Mouse (Mus musculus) c-Kit-positive CD71-negative TER-119-negative erythroid progenitor cells, embryonic 14.5 days (primary cell): Measurements from ENCODE around the gene Atf6.

Experiments used
- DNase-seq: peaks from one replicate; pipeline ENCODE4 v3.0.0-alpha.2; 2013; ENCODE audit warnings: low read depth

The Atf6 gene

DNA sequence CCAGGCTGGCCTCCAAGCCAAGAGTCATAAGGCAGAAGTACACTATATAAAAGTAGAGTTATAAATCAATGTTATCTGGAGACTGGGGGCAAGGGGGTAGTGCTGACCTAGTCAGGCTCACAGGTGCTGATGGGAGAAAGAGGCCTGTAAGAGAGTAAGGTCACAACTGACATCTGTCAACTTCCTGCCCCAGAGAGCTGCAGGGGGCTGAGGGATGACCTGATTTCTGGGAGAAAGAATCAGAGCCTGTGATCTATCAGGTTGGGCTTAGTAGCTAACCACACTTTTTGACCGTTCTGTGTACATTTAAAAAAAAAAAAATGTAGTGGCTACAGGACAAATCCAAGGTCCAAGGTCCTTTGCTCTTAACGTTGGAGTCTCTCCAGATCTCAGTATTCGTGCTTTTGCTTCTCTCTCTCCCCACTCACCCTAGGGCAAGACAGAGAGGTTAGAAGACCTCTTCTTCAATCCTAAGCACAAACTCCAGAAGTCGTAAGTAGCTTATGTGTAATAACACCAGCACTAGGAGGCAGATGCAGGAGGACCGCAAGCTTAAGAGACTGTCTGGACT is 15.4 kb upstream of the Atf6 start:
- DNase-seq: no peak

DNA sequence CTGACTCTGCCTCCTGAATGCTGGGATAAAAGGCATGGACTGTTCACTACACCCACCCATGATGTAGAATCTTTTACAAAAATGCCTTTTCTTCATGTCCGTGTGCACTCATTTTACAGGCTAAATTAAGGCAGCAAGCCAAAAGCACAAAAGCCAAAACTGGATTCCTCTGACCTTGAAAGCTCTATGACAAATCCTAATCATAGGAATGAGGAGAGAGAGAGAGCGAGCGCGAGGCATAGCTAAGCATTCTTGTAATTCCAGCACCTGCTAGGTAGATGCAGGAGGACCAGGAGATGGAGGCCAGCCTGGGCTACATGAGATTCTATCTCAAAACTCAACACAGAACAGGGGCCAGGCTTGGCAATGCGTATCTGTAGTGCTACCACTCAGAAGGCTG is 9.3 kb upstream of the Atf6 start:
- no peak for DNase-seq

DNA sequence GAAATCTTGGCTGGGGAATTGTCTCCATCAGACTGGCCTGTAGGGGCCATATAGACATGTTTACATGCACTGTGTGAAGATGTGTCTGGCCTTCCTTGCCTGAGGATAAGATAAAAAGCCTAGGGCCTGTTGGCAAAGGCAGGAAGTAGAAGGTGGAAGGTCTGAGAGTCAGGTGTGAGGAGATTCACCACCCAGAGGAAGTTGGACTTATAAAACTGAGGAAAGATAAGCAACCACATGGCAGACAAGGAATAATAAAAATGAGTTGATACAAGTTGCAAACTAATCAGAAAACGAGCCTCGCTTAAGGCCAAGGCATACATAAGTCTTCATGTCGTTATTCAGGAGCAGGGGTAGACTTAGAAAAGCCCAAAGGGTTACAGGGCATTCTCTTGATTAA is 8.1 kb upstream of the Atf6 start:
- no peak for DNase-seq

DNA sequence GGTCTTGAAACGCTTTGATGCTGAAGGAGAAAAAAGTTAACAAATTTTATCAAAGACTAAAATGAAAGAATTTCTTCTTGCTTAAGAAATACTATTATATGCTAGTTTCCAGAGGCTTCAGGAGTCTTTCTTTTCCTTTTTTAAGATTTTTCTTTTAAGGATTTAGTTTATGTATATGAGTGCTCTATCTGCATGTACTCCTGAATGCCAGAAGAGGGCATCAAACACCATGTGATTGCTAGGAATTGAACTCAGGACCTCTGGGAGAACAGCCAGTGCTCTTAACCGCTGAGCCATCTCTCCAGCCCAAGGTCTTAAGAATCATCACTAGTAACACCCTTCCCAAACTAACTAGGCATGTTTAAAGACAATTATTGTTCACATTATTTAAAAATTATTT is 4.4 kb upstream of the Atf6 start:
- no peak for DNase-seq

DNA sequence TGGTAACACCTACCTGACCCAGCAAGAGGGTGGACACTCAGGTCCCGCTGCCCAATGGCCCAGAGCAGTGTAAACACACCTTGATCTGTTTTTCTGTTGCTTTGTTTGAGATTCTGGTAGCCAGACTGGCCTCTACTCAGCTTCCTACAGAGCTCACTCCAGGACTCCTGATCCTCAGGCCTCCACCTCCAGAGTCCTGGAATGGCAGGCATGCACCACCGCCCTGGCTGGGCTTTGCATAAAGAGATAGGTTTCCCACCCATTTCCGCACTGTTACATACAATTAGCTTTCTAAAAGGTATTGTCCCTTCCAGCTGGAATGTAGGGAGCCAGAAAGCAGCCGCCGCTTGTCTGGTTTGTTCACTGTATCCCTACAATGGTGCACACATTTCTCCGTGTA is 3.8 kb upstream of the Atf6 start:
- no peak for DNase-seq

DNA sequence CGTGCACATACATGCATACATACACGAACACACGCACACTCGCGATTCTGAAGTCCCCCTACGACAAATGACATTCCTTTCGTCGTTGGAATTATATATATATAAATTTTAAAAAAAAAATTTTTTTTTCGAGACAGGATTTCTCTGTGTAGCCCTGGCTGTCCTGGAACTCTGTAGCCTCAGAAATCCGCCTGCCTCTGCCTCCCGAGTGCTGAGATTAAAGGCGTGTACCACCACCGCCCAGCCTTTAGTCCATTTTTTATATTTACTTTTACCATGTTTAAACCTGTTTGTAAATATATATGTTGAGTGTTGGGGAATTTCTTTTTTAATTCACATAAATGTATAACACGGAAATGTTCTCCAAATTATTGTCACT is 1.3 kb upstream of the Atf6 start:
- DNase-seq: no peak

DNA sequence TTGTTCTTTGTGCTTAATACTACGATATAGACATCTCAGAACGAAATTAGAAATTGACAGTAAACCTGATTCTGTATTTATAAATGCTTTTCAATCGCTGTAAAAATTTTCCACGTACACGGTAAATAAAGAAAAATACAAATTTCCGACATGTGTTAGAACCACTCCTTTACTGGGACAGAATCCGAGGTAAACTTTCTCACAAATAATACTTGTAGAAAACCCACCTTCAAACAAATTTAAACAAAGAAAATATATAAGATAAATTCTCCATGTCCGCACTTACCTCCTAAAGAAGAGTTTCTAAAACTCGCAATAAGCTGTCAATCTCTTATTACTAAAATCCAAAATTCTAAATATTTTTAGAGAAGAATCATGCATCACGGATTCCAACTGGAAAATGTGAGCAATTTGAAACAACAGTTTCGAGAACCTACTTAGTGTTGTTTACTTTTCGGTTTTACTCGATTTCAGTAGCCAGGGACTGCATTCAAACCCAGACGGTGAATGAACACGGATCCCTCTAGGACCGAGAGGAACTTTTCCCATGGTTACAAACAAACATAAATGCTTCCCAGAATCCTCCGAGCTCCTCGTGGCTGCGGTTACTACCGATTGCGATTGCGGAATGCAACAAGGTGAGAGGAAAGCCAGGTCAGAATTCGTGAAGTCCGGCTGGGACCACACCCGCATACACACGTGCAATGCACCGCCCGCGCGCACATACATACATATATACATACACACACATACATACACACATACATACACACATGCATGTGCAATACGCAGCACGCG is 735 bp upstream of the Atf6 start:
- DNase-seq: peak; percentile 66

DNA sequence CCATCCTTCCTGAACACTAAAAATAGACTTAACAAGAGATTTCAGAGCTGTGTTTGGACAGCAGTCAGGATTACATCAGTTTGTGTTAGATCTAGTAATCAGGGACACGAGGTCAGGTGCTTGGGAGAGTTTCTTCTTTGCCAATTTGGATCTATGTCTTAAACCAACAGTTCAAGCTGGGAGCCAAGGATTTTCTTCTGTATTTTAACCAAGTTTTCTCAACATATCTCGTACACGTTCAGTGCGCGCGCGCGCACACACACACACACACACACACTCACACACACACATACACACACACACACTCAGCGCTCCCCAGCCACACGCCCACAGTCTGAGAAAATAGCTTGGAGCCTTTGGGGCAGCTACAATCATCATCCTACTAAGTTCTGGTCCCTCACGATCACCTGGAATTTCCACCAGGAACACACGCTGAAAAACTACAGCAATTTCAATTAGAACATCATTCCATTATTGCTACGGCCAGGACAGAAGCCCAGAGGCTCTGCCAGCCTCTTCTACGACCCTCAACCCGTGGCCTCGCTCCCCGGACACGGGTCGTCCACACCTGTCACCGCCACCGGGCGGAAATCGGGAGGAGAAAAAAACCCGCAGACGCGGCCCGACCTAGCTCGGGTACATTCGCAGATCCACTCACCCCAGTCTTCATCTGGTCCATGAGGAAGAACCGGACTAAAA is 430 bp downstream of the Atf6 start:
- no peak for DNase-seq

DNA sequence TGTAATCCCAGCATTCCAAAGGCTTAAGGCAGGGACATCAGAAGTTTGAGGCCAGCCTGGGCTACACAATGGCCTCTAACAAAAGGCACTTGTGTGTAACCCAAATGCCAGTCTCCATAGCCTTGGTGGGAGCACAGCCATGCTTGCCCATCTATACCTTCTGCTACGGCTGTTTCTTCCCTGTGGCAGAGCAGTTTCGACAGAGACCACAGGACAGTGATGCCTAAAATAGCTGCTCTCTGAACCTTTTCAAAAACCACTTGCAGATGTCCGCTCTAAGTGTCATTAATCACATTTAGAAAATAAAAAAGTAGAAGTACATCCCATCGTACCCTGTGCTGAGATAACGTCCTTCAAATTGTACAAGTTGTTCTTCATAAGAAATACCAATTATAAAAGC is 2.2 kb downstream of the Atf6 start:
- DNase-seq: no peak

DNA sequence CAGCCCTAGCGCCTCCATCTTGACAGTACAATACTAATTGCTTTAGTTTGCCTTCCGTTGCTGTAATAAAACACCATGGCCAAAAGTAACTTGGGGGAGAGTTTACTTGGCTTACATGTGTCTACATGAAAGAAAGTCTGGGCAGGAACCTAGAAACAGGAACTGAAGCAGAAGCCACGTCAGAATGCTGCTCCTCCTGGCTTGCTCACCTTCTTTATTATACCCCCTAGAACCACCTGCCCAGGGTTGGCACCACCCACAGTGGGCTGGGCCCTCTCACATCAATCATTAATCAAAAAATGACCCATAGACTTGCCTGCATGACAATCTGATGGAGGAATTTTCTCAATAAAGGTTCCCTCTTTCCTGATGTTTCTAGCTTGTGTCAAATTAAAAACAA is 2.8 kb downstream of the Atf6 start:
- no peak for DNase-seq

DNA sequence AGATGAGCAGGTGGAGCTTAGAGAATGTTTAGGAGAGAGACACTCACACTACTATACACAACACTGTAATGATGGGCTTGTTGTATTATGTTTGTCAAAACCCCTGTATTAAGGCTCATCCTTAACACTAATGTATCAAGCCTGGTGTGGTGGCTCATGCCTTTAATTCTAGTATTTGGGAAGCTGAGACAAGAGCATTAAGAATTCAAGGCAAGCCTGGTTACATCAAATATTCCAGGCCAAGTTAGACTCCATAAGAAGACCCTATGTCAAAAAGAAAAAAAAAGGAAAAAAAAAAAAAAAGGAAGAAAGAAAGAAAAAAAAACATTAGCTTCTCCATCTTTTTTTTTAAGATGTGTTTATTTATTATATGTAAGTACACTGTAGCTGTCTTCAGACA is 3.3 kb downstream of the Atf6 start:
- DNase-seq: no peak

DNA sequence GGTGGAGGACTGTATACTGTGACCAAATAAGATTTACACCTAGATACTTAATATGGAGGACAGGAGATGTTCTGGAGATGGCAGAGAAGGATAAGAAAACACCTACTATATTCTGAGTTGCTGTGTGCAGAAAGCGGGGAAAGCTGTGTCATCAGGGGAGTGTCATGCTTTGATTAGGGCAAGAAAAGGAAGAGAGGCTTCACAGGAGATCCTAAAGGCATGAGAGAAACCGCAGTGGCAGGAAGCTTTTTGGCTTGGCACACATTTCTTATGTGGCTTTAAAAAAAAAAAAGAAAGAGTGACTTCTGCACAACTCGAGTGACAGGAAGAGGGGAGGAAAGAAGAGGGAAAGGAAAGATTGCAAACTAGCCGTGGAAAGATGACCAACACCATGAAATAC is 4.5 kb downstream of the Atf6 start:
- DNase-seq: no peak

DNA sequence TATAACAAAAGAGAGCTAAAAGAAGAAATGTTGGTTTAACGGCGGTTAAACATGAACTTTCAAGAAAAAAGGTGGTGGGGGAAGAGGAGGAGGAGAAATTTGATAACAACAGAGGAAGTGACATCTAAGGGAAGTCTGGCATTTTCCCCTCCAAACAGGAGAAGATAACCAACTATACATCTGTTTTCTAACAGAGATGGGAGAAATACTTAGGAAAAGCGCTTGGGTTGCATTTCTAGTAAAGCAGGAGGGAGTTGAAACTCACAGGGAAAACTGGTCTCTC is 5.2 kb downstream of the Atf6 start:
- no peak for DNase-seq

DNA sequence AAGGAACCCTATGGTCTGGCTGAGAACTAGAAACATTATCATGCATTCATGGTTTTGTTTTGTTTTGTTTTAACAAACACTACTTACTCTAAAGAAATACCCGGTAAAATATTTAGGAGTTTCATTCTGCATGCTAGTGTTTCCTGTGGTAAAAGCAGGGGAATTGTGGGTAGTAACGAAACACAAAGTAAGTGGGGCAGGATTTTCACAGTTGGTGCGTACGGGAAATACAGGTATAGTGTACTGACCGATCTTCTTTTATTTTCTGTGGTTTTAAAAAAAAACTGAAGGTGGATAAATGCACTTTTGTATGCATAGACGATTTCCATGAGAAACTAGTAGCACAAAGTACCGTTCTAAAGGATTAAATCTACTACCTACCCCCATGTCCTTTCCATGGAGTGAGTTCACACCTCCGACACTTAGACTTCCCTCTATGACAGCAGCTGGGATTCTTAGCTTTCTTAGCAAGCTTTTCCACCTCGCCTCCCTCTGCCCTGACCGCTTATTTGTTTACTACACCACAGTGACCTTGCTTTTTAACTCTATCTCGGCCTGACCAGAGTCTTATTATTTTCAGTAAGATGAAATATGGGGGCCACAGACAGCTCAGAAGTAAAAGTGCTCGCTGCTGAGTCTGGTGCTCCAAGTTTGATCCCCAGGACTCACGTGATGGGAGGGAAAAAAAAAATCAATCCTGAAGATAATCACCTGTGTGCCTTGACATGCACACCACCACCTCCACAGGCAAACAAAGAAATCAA is 5.7 kb downstream of the Atf6 start:
- no peak for DNase-seq

DNA sequence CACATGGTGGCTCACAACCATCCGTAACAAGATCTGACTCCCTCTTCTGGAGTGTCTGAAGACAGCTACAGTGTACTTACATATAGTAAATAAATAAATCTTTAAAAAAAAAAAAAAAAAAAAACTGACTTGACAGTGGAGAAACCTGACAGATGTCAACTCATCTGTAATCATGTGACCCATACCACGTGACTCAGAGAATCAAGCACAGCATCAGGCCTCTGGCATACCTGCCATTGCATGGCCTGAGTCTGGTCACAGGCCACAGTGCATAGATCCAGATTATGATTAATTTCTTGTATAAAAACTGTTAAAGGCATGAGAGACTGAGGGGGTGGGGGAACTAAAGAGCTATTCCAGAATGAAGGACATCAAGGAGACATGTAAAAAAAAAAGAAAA is 8.7 kb downstream of the Atf6 start:
- DNase-seq: no peak

DNA sequence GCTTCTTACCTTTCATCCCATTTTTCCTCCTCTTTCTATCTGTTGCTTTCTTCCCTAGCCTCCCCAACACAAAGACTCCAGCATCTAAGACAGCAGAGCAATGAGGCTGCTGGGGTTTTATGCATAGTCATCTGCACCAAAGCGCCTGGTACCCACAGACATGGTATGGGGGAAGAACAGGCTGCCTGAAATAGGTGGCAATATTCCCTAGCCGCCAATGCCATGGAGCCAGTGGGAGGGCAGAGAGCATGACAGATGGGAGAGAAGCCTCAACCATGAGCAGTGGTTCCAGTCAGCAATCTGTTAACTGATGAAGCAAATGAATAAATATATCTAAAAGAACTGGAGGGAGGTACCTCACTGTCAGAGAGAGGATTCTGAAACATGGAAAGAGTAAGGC is 10.2 kb downstream of the Atf6 start:
- DNase-seq: no peak

DNA sequence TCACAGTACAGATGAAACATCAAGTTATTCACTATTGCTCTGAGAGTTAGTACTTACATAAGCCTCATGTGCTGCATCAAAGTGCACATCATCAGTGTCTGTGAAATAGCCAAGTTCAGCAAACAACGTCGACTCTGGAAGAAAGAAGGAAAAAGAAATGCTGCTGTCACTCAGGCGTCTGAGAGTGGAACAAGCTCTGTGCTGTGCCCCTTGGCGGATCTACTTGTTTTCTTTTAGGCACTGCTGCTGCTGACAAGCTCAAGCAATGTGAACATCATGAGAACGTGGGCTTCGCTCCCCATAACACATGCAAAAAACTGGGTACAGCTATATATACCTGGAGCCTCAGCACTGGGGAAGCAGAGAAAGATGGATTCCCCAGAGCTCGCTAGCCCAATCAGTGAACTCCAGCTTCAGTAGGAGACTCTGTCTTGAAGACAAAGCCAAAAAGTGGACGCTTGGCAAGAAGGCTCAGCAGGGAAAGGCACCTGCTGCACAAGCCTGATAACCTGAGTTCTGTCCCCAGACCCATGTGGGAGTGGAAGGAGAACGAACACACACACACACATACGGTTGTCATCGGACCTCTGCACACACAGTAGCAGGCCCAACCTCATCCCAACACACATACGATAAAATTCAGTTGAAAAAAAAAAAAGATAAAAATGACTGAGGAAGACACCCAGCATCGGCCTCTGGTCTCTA is 12.4 kb downstream of the Atf6 start:
- no peak for DNase-seq

DNA sequence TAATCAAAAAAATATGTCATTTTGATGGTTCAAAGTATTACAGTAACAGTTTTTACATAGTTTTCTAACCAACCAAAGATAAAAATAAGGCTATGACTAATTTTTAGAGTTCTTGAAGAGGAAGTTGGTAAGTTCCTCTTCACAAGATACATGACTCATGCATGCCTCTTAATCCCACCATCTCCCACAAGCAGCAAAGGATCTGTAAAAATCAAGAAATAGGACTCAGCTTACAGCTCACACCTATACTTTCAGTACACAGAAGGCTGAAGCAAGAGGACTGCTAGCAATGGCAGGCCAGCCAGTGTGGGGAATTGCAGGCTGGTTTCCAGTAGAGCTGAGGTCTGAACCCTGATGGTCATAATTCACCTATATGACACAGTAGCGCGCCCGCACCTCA is 14.0 kb downstream of the Atf6 start:
- no peak for DNase-seq

DNA sequence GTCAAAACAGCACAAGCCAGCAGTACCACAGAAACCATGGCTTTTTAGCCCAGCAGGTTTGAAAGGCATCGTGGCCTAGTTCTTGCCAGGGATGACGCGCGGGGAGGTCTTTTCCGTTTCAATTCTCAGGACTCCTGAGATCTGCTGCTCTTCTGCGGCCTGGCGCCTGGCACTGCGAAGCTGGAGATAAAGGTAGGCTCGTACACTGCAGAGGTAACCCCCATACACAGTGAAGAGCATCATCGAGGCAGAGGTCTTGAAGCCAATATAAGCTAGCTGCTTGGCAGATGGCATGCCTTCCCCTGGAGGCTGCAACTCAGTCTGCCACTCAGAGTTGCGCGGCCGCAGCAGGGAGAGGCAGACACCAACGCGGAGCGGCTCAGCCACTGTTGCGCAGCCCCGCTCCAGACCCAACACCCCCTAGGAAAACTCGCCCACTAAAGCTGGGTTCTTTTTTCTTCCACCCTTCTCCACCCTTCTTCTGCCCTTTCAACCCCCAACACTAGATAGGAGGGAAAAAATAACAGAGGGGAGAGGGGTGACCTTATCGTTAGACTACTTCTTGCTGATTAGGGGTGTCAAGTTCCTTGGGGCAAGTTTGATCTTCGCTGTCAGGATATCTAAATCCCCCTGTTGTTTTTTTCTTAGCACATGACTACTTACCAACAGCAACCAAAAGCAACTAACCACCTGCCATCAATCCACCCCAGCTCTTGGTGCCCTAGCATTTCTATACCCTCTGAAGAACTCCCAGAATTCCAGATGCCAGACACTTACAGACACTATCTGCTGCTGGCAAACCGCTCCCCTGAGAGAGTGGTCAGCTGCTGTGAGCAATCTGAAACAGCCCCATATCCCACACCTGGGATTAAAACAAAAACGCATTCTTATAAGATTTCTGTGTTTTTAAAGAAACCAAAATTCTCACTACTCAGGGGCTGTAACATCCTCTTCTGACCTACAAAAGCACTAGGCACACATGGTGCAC is 16.6 kb downstream of the Atf6 start:
- no peak for DNase-seq

DNA sequence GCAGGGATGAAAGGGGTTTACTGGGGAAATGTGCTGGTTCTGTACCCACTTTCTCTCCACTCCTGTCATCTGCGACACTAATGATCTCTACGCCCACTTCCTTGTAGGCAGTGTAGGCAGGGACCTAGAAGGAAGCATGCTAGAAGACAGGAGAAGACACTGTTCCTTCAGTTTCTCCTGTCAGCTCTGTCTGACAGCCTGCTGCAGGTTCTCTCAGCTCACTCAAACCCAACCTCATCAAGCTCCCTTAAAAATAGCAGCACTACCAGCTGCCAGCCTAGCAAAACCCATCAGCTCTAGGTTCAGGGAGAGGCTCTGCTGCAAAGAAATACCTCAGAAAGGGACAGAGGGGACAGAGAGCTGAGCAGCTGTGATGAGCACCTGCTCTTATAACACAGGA is 17.6 kb downstream of the Atf6 start:
- no peak for DNase-seq
